Mouse (Mus musculus): ENCODE results near the gene Med24. TPM values are rescaled to one million over a fixed set of nuclear protein-coding genes. Genes with fewer than 3 reads are reported as not detected.

Med24 gene
- polyA plus RNA-seq, 1 experiment from 2014 or later: 80.0 TPM

DNA sequence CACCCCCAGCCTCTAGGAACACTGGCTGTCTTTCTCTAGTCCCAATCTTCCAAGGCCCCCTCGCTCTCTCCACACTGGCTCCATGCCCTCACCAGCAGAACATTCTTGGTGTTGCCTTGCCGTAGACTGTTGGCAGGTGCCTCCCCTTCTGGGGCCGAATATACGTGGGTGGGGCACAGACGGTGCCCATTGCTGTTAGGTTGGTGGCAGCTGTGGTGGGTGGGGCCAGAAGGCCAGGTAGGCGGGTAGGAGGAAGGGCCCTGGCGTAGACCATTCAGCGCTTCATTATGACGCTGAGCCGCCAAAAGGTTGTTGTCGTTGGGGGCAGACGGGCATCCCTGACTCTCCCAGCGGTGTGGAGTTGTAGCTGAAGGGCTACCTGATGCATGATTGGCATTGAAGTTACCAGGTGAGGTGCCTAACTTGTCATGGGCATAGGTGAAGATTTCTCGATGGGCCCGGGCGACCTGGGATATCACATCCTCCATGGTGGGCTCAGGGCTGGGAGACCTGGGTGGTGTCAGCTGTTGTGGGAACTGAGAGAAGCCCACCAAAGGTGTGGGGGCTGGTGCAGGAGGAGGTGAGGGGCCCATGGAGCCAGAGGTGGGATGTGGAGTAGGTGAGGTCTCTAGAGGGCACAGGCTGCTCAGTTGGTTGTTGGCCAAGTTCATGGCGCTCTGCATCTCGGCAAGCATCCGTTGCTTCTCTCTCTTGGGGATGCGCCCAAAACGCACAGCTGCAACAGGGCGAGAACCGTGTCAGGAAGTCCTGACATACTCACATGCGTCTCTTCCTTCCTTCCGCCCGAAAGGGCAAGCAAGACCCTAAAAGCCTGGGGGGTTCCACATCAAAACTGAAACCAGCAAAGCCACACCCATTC lies 41.1 kb upstream of the Med24 start:
- H3K36me3 ChIP-seq: peaks cover 30% of the 10 kb centered on the region
- no peaks in the 10 kb centered on the region for H3K9me3 ChIP-seq
- H3K4me2 ChIP-seq (replicated peaks): no peak overlapping the region
- H3K27ac ChIP-seq: no peak overlapping the region
- H3K4me3 ChIP-seq: no peak overlapping the region
- H3K4me1 ChIP-seq: peaks cover 59% of the 10 kb centered on the region
- 96% methylated on average over 26 of the region's 26 CpGs for WGBS
- H3K27me3 ChIP-seq (replicated peaks): no peaks in the 10 kb centered on the region
- no peak overlapping the region for H3K9ac ChIP-seq
- ATAC-seq (ENCODE audit: low FRiP score, low read depth): no peak

GRCm38 (mm10) chr11:98769007-98769954 lies 40.0 kb upstream of the Med24 start:
- H3K4me1 ChIP-seq: peaks cover 51% of the 10 kb centered on the region
- whole genome bisulfite sequencing: 91% methylated on average over 25 of the region's 25 CpGs
- H3K27ac ChIP-seq: no peak overlapping the region
- H3K4me3 ChIP-seq: no peak overlapping the region
- H3K36me3 ChIP-seq: peaks cover 35% of the 10 kb centered on the region
- H3K9me3 ChIP-seq: no peaks in the 10 kb centered on the region
- H3K4me2 ChIP-seq (replicated peaks): peak overlapping the region; percentile 49
- 0 out of 2 replicates have a peak overlapping the region, but pooled peaks have one; percentile 38 for H3K9ac ChIP-seq
- no peak for ATAC-seq (ENCODE audit: low FRiP score, low read depth)
- no peaks in the 10 kb centered on the region for H3K27me3 ChIP-seq (replicated peaks)

DNA sequence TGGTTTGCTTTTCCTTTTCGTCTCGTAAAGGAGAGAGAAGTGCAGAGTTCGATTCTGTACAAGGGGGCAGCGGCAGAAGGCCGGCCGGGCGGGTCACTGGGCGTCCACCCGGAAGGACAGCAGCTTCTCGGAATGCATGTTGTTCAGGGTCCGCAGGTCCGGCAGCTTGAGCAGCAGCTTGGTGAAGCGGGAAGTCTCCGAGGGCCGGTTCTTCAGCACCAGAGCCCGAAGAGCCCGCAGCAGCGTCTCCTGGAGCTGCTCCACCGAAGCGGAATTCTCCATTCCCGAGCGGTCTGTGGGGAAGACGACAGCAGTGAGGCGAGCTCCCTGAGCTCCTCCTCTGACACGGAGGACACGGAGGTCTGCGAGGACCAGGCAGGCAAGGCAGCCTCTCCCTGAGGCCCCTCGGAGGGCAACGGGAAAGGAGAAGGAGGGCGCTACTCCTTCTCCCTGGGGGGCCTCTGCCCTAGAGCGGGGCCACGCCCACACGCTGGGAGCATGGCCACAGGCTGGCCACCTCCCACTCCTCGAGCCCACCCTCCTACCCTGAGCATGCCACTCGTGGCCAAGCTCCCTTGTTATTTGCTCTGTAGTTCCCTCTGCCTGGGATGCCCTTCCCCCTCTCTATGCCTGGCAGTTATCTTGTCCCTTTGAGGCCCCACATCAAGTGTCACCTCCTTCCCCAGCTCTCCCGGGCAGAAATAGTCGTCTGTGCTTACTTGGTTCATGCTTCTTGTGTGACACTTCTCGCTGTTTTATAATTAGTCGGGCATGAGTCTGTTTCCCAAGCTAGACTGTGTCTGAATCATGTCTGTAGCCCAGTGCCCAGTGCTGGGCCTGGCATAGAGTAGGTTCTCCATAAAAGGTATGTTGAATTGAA lies 39.1 kb upstream of the Med24 start:
- Histone ChIP-seq H3K27ac (peak overlapping the region; percentile 55; the same call in 1 of the 2 replicates), H3K4me1 (peaks cover 42% of the 10 kb centered on the region), H3K9ac (peak overlapping the region; percentile 38; the same call in 1 of the 2 replicates), H3K4me2 (replicated peaks) (peak overlapping the region; percentile 49), H3K27me3 (replicated peaks) (no peaks in the 10 kb centered on the region), H3K4me3 (no peak overlapping the region), H3K36me3 (peaks cover 45% of the 10 kb centered on the region), H3K9me3 (no peaks in the 10 kb centered on the region)
- 23% methylated on average over 36 of the region's 39 CpGs for WGBS
- no peak for ATAC-seq (ENCODE audit: low FRiP score, low read depth)

- 0 out of 2 replicates have a peak, but pooled peaks have one; percentile 9 for ATAC-seq (ENCODE audit: low FRiP score, low read depth)
- H3K4me1 ChIP-seq: peaks cover 41% of the 10 kb centered on the region
- H3K4me2 ChIP-seq (replicated peaks): peak overlapping the region; percentile 49
- no peak overlapping the region for H3K9ac ChIP-seq
- no peaks in the 10 kb centered on the region for H3K9me3 ChIP-seq
- H3K27ac ChIP-seq: peak overlapping the region; percentile 55; the same call in 1 of the 2 replicates
- H3K4me3 ChIP-seq: no peak overlapping the region
- 24% methylated on average over 4 of the region's 4 CpGs for WGBS
- H3K27me3 ChIP-seq (replicated peaks): no peaks in the 10 kb centered on the region
- H3K36me3 ChIP-seq: peaks cover 51% of the 10 kb centered on the region
These were observed 38.5 kb upstream of the Med24 start for GRCm38 (mm10) chr11:98767713-98768112.

DNA sequence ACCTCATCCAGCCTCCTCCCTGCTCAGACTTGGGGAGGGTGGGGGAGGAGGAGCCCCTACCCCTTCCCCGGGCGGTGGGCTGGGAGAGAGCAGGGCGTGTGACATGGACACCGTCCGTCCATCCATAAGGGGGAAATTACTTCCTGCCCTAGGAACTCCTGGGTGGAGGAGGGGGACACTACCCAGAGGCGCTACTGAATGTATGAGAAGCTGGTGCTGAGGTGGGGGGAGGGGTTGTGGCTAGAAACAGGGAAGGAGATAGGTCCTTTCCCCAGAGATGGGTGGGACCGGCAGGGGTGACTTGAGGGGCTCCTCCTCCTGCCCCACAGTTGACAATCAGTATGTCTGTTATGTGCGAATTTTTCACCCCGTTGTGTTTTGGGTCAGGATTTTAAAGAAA lies 38.0 kb upstream of the Med24 start:
- peaks cover 41% of the 10 kb centered on the region for H3K4me1 ChIP-seq
- H3K9me3 ChIP-seq: no peaks in the 10 kb centered on the region
- H3K27me3 ChIP-seq (replicated peaks): no peaks in the 10 kb centered on the region
- WGBS: 16% methylated on average over 9 of the region's 9 CpGs
- no peak overlapping the region for H3K4me3 ChIP-seq
- no peak overlapping the region for H3K9ac ChIP-seq
- peak; percentile 54 for ATAC-seq (ENCODE audit: low FRiP score, low read depth)
- peak overlapping the region; percentile 49 for H3K4me2 ChIP-seq (replicated peaks)
- H3K27ac ChIP-seq: 0 out of 2 replicates have a peak overlapping the region, but pooled peaks have one; percentile 8
- H3K36me3 ChIP-seq: peaks cover 55% of the 10 kb centered on the region

DNA sequence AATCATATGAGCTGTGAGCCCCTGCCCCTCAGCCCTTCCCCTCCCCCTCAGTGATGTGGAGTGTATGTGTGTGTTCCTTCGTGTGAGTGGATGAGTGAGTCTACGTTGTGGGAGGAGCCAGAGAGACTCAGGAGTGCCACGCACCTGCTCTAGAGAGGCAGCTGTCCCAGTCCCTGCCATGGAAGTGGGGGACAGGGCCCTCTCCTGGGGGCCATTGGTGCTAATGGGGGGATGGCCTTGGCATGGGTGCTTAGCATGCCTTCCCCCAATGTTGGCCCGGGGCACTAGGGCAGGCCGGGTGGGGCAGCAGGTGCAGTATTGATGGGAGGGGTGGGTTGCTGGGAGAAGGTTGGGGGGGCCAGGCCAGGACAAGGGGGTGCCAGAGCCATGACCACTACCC lies 37.6 kb upstream of the Med24 start:
- H3K4me3 ChIP-seq: no peak overlapping the region
- WGBS: 51% methylated on average over 5 of the region's 5 CpGs
- peak overlapping the region; percentile 49 for H3K4me2 ChIP-seq (replicated peaks)
- H3K27ac ChIP-seq: peak overlapping the region; percentile 8; the same call in 1 of the 2 replicates
- H3K9me3 ChIP-seq: no peaks in the 10 kb centered on the region
- H3K27me3 ChIP-seq (replicated peaks): no peaks in the 10 kb centered on the region
- peaks cover 41% of the 10 kb centered on the region for H3K4me1 ChIP-seq
- H3K36me3 ChIP-seq: peaks cover 59% of the 10 kb centered on the region
- peak; percentile 34 for ATAC-seq (ENCODE audit: low FRiP score, low read depth)
- H3K9ac ChIP-seq: no peak overlapping the region

DNA sequence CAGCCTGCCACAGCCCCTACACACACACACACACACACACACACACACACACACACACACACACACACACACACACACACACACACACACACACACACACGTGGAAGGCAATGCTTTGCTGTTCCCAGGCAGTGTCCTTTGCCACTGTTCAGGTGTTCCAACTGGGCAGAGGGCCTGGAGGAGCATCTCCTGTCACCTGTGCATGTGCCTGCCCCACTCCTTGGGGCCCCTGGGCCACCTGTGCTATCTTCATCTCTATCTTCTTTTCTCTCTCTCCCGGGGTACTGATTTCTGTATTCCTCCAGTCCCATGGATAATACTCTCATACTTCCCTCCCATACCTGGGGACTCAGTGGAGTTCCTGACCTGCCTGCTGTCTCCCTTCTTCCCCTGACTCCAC lies 37.1 kb upstream of the Med24 start:
- no peak for ATAC-seq (ENCODE audit: low FRiP score, low read depth)
- no peaks in the 10 kb centered on the region for H3K9me3 ChIP-seq
- H3K27me3 ChIP-seq (replicated peaks): no peaks in the 10 kb centered on the region
- H3K4me1 ChIP-seq: peaks cover 41% of the 10 kb centered on the region
- H3K4me3 ChIP-seq: no peak overlapping the region
- no peak overlapping the region for H3K9ac ChIP-seq
- WGBS: 47% methylated on average over 2 of the region's 2 CpGs
- peaks cover 64% of the 10 kb centered on the region for H3K36me3 ChIP-seq
- peak overlapping the region; percentile 8; the same call in 1 of the 2 replicates for H3K27ac ChIP-seq
- peak overlapping the region; percentile 49; the same call in 1 of the 2 replicates for H3K4me2 ChIP-seq (replicated peaks)

DNA sequence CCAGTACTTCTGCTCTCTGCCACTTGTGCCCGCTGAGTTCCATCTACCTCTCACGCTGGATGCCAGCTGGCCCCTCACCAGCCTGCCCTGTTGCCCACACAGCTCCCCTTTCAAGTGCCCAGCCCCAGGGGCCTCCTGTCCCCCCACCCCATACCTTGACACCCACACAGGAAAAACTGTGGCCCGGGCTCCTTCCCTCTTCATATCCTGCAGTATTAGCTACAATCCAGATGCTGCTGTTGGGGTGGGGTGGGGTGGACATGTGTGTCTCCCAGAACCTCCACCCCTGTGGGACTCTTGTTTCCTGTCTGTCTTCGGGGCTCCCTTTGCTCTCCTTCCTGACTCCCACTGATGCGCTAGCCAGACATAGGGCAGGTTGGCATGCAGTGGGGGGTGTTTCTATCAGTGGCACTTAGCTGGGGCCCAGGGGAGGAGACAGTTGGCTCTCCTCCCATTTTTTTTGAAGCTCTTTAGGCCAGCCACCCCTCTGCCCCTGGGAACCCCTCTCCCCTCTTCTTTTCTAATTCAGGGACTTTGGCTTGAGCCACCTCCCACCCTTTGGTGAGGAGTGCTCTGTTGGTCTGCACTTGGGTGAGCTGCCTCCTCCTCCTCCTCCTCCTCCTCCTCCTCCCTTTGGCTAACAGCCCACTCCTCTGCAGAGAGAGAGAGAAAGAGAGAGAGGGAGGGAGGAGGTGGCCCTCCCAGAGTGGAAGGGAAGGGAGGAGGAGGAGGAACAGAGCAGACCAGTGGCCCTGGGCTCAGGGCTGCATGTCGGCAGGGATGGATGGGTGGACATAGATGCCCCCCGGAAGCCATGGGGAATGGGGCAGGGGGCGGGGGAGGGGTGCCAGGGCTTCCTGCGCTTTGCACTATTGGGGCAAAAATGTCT lies 36.4 kb upstream of the Med24 start:
- Histone ChIP-seq H3K4me3 (no peak overlapping the region), H3K4me2 (replicated peaks) (no peak overlapping the region; the same call in 1 of the 2 replicates), H3K27me3 (replicated peaks) (no peaks in the 10 kb centered on the region), H3K9ac (no peak overlapping the region; the same call in 1 of the 2 replicates), H3K36me3 (peaks cover 69% of the 10 kb centered on the region), H3K4me1 (peaks cover 41% of the 10 kb centered on the region), H3K27ac (0 out of 2 replicates have a peak overlapping the region, but pooled peaks have one; percentile 12), H3K9me3 (no peaks in the 10 kb centered on the region)
- 55% methylated on average over 8 of the region's 9 CpGs for WGBS
- ATAC-seq (ENCODE audit: low FRiP score, low read depth): no peak

DNA sequence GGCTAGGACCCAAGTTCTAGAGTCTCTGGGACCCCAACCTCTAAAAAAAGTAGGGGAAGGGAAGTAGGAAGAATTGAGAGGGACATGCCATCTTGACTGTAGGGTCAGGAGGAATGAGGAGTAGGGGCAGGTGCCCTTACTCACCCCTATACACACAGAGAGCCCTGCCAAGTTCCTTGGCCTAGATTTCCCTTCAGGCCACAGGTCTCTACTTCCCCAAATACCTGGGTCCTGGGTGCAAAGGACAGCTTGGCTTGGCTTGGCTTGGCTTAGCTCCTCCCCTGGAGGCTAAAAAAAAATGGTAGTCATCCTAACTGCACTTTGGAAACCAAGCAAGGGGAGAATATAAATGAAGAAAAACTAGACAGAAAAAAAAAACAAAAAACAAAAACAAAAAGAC lies 35.5 kb upstream of the Med24 start:
- H3K9me3 ChIP-seq: no peaks in the 10 kb centered on the region
- no peaks in the 10 kb centered on the region for H3K27me3 ChIP-seq (replicated peaks)
- H3K27ac ChIP-seq: no peak overlapping the region
- H3K9ac ChIP-seq: no peak overlapping the region
- peaks cover 41% of the 10 kb centered on the region for H3K4me1 ChIP-seq
- peaks cover 69% of the 10 kb centered on the region for H3K36me3 ChIP-seq
- ATAC-seq (ENCODE audit: low FRiP score, low read depth): no peak
- H3K4me2 ChIP-seq (replicated peaks): no peak overlapping the region
- no peak overlapping the region for H3K4me3 ChIP-seq

DNA sequence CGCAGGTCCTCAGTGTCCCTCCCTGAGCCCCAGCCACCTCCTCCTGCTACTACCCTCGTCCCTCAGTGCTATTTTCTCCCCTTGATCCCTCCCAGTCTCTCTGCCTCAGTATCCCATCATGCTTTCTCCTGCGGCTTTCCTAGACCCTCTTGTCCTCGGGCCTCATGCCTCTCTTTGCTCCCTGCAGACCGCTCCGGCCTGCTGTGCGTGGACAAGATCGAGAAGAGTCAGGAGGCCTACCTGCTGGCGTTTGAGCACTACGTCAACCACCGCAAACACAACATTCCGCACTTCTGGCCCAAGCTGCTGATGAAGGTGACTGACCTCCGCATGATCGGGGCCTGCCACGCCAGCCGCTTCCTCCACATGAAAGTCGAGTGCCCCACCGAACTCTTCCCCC lies 34.9 kb upstream of the Med24 start:
- Histone ChIP-seq H3K4me1 (peaks cover 41% of the 10 kb centered on the region), H3K9ac (no peak overlapping the region), H3K27me3 (replicated peaks) (no peaks in the 10 kb centered on the region), H3K36me3 (peaks cover 62% of the 10 kb centered on the region), H3K4me3 (no peak overlapping the region), H3K9me3 (no peaks in the 10 kb centered on the region), H3K4me2 (replicated peaks) (no peak overlapping the region), H3K27ac (no peak overlapping the region)
- ATAC-seq (ENCODE audit: low FRiP score, low read depth): no peak
- 88% methylated on average over 18 of the region's 18 CpGs for WGBS
